ENCODE assay signal across 13 mouse cellular contexts in genomic region chr2:179604746-179605145, GRCm38 (mm10).
"Had no signal": no experiment of that assay in that cellular context is flagged by ENCODE, and none has a peak within 500 bp of the region (broad histone marks: within the 10 kb centered on the region; RNA-seq: fewer than 3 reads in every experiment).

No protein-coding gene starts in this region.

- H3K4me2 ChIP-seq: limb, embryonic 12.5 days; limb, embryonic 15.5 days; liver, embryonic 13.5 days; midbrain, embryonic 12.5 days; midbrain, embryonic 15.5 days; neural tube, embryonic 13.5 days had no signal

- H3K27ac ChIP-seq: limb, embryonic 12.5 days; limb, embryonic 15.5 days; liver, embryonic 13.5 days; macrophage; midbrain, embryonic 12.5 days; midbrain, embryonic 15.5 days; neural tube, embryonic 13.5 days had no signal

- H3K4me3 ChIP-seq: limb, embryonic 12.5 days; limb, embryonic 15.5 days; liver, embryonic 13.5 days; midbrain, embryonic 12.5 days; midbrain, embryonic 15.5 days; neural tube, embryonic 13.5 days had no signal

- H3K9me3 ChIP-seq: limb, embryonic 12.5 days; limb, embryonic 15.5 days; liver, embryonic 13.5 days; midbrain, embryonic 12.5 days; midbrain, embryonic 15.5 days; neural tube, embryonic 13.5 days had no signal

- H3K27me3 ChIP-seq: limb, embryonic 12.5 days; liver, embryonic 13.5 days; midbrain, embryonic 12.5 days; midbrain, embryonic 15.5 days; neural tube, embryonic 13.5 days had no signal

- ATAC-seq: intestine, embryonic 16.5 days had no signal

- H3K9ac ChIP-seq: limb, embryonic 12.5 days; limb, embryonic 15.5 days; liver, embryonic 13.5 days; midbrain, embryonic 12.5 days; midbrain, embryonic 15.5 days; neural tube, embryonic 13.5 days had no signal

- DNase-seq: kidney, adult 18-20 months; liver, embryonic 13.5 days; lung, adult 2 months; lung, postnatal 14 days; thymus, adult 18-20 months; thymus, postnatal 36 days had no signal

- H3K36me3 ChIP-seq: limb, embryonic 12.5 days; limb, embryonic 15.5 days; liver, embryonic 13.5 days; midbrain, embryonic 12.5 days; midbrain, embryonic 15.5 days; neural tube, embryonic 13.5 days had no signal

- H3K4me1 ChIP-seq: limb, embryonic 15.5 days; liver, embryonic 13.5 days; midbrain, embryonic 15.5 days had no signal
